Mouse (Mus musculus): ENCODE measurements around the gene Ankrd33.

The Ankrd33 gene

DNA sequence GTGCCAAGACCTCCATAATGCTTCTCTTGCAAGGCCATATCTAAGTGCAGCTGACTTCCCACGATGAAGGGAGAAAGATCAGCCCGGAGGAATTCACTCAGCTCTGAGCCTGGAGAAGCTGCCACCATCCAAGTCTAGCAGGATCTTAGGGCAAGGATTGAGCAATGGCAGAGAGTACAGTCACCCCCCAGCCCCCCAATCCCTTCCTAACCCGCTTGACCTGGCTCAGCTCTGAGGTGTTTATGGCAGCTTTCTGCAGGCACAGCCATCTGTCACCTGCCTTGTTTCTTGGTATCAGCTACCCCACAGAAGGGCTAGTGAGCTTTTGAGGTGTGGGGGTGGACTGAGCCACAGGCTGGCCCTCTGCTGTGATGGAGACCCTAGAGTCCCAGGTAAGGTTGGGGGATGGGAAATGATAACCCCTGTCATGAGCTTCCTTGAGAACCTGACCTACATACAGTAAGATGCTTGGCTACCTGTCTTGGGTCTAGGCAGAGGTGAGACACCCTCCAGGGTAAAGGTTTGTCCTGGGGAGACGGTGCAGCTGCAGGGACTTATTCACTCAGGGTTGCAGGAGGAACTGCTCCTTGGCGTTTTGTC, at the start of gene Ankrd33:
Gene Ankrd33, plus strand, starts transcription at position 245 of the 600 bp plus-strand sequence.
- no peak for DNase-seq (ENCODE audit: low spot score in 2 of 2)

DNA sequence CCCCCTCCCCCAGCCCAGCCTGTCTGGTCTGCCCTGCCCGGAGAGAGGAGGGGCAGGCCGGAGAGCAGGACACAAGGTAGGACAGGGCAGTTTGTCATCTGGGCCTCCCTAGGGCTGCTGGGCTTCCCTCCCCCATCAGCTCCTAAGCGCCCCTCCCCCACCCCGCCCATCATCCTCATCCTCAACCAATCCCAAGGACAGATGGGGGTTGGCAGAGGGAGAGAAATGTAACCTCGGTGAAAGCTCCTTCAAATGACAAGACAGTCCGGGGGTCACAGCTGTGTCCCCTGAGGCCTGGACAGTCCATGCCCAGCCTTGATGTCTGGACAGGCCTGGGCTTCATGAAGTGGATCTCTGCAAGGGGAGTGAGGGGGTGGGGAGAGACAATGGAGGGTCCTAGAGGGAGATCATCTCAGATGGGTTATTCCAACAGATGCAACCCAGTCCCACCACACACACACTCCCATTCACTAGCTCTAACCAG, 49.1 kb upstream of the Ankrd33 start:
- no peak for DNase-seq (ENCODE audit: low spot score in 2 of 2)

DNA sequence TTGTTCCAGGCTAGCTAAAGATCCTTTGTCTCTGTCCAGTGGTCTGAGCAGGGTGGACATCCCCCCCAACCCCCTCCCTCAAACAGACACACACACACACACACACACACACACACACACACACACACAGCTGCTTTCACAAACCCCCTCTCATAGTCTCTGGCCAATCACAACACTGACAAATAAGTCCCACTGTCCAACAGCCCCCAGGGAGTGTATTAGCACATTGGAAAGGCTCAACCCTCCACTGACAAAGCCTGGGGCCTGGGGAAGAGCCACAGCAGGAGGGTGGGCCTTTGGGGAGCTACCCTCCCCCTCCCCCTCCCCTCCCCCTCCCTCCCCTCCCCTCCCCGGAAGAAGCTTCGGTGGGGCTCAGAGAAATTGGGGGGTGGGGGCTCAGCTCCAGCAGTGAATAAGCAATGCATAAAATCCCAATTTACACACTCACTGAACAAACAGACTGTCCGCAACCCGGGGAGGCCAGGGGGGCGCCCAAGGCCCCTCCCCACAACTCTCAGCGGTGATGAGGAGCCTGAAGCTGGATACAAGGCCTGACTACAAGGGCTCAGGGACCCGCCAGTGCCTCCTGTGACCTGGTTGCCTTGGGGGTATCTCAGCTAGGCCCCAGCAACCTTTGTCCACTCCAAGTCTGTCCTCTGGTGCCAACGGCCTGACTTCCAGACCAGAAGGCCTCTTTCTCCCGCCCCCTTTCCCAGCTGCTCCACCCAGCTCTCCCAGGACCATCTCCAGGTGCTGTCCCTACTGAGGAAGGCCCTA, 48.4 kb upstream of the Ankrd33 start:
- DNase-seq (ENCODE audit: low spot score in 2 of 2), result no peak

DNA sequence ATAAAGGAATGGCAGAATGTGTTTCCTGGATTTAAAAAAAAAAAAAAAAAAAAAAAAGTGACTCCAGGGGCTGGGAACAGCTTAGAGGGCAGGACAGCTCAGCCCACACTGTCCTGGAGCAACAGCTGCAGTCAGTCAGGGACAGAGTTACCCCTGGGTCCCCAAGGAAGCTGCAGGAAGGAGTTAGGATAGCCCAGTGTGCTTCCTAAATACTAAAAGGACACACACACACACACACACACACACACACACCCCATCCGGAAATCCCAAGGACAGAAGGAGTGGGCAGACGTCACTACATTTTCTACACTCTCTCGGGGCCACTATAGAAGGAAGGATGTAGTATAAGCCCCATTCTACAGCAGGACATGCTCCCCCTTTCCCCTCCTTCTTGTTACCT, 47.5 kb upstream of the Ankrd33 start:
- DNase-seq (ENCODE audit: low spot score in 2 of 2), result no peak

DNA sequence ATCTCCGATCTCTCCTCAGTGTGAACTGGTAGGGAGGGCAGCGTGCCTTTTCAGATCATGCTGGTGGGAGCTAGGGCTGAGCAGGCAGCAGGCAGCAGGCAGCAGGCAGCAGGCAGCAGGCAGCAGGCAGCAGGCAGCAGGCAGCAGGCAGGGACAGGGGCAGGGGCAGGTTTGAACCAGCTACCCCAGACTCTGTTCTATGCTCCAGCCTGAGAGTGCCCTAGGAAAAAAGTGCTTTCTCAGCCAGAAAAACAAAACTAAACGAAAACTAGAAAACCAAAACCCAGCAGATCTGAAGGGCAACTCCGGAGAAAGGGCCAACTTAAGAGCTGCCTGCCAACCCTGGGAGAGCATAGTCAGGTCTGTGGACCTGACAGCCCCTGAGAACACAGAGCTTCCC, 46.9 kb upstream of the Ankrd33 start:
- no peak for DNase-seq (ENCODE audit: low spot score in 2 of 2)

DNA sequence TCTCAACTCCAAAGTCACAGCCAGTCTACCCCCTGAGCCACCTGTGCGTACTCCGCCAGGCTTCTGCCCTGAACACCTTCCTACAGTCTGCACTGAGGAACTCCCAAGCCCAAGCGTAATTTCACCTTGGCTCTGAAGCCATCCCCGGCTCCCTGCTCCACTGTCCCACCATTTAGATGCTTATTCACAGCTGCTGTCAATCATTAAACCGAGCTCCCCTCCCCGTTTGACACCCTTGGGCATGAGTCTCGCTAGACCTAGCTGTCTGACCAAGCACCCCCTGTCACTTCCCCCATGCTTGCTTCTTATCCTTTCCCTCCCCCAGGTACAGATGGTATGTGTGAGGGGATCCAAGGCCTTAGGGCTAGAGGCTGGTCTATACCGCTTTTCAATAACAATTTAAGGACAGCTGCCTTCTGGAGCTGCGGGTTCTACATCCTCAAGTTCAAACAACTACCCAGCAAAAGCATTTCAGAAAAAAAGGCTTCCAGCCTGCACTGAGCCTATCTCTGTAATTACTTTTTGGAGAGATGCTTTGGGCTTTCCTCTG, 45.8 kb upstream of the Ankrd33 start:
- DNase-seq (ENCODE audit: low spot score in 2 of 2), result no peak

DNA sequence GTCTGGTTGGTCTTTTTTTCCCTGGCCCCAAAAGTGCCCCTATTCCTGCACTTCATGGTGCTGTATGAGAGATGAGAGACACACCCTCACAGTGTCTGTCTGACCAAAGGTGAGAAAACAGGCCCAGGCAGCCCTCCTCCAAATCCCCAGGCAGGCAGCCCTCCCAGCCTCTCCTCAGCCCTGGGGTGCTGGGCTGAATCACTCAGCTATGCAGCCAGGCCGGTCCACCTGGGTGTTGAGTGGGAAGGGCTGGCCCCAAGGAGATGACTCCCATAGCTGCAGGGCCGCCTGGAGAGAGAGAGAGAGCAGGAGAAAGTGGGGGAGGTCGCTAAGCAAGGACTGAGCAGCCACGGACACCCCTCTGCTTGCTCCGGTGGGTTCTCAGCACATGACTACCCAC, 44.8 kb upstream of the Ankrd33 start:
- no peak for DNase-seq (ENCODE audit: low spot score in 2 of 2)

DNA sequence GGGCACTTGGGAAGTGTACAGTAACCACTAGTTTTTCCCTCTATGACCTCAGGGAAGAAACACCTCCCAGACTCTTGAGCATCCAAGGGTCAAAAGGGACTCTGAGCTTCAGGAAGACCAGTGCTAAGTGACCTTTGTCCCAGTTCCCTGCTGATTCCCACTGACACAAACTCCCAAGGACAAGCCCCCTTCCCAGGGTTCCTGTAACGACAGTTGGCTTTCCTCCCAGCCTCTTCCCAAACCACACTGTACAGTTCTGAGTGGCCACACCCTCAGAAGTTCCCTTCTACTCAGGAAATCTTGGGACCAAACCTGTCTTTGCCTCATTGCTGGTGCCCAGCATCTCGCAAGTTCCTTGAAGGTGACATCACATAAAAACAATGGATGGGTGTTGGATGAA, 42.8 kb upstream of the Ankrd33 start:
- no peak for DNase-seq (ENCODE audit: low spot score in 2 of 2)

DNA sequence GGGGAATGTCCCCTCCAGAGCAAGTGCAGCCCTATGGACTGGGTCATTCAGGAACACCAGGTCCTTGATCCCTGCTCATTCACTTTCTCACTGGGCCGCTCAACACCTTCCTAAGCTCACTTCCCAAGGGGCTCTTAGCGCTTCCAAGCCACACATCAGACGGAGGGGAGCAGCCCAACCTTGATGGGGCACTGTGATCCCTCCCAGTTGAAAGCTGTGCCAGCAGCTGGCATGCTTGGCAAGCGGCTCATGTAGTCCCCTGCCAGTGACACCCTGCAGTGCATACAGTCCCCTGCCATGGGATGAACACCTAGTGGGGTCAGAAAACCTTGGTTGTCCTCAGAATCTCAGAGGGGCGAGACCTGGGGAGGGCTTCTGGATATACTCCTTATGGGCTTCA, 41.5 kb upstream of the Ankrd33 start:
- no peak for DNase-seq (ENCODE audit: low spot score in 2 of 2)

DNA sequence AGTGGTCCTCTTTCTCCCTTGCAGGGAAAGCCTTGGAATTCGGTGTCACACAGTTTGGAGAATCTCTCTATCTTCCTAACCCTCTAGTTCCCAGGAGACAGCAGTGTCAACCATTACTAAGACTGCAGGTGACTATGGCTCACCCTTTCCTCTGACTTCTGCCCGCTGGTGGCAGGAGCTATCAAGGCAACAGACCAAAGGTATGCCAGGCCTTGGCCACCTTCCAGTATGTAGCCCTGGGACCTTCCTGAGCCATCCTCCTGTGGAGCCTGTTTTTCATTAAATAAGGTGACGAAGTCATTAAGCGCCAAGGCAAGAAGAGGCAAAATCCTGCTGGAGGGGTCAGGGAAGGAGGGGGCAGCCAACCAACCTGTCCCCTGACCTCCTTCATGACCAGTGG, 40.4 kb upstream of the Ankrd33 start:
- no peak for DNase-seq (ENCODE audit: low spot score in 2 of 2)

DNA sequence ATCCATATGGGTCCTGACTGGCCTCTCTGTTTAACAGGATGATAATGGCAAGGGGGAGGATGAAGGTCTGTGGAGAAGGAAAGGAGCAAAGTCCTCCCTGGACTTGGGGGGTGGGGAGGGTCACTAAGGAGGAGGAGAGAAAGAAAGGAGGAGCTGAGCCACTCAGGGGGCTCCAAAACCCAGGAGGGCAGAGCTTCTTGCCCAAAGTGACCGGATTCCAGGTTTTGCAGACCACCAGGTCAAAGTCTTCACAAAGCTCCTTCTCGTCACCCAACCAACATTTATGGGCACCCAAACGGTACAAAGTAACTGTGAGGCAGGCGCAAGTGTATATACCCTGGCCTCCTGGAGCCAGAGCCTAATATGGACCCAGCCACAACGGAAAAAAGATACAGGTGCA, 39.9 kb upstream of the Ankrd33 start:
- no peak for DNase-seq (ENCODE audit: low spot score in 2 of 2)

DNA sequence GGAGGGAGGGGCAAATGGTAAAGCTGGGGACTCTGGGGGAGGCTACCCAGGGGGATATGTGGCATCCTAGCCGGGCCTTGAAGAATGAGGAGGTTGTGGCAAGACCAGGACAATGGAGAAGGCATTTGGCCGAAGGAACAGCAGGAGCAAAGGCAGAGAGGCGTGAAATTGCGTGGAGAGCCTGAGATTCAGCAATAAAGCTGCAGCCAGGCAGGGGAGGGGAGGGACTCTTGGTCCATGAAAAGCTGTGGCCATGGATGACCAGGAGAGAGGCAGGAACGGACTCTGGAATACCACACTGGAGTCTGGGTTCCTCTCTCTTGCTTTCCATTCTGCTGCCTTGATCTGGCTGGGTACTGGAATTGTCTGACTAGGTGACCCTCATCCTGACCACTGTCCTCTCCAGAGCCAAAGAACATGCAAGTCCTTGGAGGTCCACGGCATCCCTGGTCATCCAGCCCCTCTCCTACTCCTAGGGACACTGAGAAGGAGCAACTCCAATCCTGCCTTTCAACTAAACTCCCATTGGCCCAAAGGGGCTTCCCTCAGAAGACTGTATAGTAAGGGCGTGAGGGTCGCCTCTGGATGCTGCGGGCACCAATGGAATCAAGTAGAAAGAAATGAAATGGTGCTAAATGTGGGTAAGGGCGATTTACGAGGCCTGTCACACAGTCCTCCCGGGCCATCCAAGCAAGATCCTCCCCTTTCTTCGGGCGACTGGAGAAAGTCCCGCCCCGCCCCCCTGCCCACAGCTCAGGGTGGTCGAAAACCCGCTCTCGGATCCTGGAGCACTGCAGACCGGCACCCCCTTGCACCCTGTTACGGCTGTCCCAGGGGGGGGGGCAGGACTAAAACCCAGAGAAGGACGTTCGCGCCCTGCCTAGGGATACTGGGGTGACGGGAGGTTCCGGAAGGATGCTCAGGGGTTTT, 39.2 kb upstream of the Ankrd33 start:
- DNase-seq (ENCODE audit: low spot score in 2 of 2), result no peak

DNA sequence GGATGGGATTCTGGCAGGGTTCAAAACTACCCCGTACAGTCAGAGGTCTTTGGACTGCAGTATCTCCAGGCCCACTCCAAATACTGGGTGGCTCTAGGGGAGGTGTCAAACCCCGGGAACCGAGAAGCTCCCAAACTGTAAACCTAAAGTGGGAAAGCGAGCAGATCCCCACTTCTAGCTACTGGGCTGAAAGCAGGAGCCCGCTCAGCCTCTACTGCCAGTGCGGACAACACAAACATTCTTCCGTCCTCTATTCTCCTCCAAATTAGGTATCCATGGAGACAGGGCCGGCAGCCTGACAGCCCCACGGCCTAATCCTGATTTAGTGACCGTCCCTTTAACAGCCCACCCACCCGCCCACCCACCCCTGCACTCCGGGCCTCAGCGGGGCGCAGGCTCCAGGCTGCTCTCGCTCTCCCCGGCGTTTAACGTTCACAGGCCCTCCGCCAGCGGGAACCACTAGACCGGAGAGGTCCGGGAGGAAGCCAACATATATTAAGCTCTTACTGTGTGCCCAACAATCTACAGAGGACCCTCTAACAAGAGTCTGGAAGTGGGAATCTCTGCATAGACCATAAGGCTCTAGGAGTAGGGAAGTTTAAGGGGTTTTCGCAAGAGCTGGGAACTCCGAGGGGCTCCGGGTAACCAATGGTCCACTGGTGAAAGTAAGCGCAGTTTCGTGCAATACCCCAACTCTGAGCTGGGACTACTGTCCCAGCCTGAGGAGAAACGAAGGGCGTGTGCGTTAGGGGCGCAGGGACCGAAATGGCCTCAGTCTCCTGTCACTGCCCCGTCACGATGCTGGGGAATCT, 38.3 kb upstream of the Ankrd33 start:
- DNase-seq (ENCODE audit: low spot score in 2 of 2), result no peak

DNA sequence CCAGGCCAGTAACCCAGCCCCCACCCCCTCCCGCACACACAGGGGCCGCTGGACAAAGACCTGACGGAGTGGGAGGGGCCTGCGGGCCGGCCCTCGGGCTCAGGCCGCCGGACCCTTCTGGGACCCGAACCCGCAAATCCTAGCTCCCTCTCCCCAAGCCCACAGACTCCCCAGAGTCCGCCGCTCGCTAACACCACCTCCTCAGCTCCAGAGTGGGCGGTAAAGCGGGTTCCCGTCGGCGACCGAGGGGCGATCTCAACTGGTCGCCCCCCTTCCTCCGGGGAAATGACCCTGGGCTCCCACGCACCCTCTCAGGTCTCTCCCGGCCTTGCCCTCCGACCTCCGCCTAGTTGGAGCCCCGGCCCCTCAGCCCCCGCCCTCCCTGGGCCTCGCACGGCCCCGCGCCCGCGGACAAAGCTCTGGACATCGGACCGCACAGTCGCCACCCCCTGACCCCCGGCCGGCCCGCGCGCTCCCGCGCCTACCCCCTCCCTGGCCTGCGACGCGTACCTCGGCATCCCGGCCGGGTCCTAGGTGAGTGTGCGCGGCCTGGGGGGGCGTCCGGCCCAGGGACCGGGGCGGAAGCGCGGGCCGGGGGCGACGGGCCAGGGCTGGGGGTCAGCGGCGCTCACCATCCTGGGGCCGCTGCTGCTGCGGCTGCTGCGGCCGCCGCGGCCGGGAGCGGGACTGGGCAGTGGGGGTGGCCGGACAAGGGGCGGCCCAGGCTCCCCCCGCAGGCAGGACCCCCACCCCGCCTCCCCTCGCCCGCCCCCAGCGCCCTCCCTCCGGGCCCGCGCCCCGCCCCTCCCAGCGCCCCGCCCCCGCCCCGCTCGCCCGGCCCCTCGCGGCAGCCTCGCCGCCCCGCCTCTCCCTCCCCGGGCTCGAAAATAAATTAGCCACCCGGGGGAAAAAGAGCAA, 37.5 kb upstream of the Ankrd33 start, which contains the start of gene Fignl2:
Gene Fignl2, minus strand, starts transcription at position 755 of the 918 bp plus-strand sequence.
- no peak for DNase-seq (ENCODE audit: low spot score in 2 of 2)

DNA sequence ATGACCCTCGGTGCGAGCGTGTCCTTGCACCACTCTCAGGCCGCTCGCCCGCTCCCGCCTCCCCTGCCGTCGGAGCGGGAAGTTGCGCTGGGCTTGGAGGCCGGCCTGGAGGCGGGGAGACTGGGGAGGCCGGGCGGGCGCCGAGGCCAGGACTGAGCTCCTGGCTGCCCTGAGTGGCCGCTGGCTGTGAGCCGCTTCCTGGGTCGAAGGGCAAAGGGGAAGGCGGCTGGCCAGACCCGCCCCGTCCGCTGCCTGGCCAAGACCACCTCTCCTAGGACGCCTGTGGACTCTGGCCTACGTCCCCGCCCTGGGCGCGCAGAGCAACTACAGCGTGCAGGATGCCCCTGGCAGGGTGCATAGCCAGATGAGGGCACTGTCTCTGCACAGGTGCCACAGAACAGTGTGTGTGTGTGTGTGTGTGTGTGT, 36.8 kb upstream of the Ankrd33 start:
- peak; percentile 35 to 56 for DNase-seq (ENCODE audit: low spot score in 2 of 2)

DNA sequence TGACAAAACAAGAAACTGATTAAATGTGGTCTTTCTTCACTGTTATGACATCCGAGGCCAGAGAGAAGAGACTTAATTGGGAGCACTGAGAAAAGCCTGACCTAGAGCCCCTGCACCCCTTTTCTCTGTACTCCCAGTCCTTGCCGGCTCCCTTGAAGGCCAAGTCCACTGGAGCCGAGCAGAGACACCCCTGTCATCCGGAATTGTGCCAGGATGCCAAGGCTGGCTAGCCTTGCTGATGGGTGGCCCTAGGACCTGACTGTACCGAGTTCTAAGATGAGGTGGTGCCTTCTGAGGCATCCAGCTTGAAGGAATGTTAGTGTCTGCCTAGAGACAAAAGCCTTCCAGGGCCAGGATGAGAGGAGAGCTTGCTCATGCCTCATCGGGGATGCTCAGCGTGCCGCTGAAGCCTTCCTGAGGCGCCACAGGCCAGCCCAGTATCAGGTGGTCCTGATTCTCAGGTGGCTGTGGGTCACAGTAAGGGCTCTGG, 35.5 kb upstream of the Ankrd33 start:
- no peak for DNase-seq (ENCODE audit: low spot score in 2 of 2)

DNA sequence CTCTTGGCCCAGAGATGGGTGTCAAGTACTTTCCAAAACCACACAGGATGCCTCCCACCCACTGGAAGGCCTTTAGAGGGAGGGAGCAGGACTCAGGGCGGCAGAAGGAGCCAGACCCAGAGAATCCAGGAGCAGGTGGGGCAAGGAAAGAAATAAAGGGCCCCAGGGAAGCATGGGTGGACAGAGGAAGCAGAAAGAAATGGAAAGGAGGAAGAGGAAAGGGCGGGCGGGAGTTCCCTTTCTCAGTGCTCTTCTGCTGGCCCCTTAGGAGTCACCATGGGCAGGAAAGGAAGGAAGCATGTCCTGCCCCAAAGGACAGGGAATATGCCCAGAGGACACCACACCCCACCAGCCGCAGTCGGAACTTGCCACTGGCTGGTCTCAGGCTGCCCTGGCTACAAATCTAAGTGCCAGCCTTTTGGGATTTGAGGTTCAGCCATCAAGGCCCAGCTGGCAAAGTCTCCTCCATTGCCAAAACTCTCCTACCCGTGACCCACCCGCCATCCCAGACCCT, 34.5 kb upstream of the Ankrd33 start:
- DNase-seq (ENCODE audit: low spot score in 2 of 2), result no peak

DNA sequence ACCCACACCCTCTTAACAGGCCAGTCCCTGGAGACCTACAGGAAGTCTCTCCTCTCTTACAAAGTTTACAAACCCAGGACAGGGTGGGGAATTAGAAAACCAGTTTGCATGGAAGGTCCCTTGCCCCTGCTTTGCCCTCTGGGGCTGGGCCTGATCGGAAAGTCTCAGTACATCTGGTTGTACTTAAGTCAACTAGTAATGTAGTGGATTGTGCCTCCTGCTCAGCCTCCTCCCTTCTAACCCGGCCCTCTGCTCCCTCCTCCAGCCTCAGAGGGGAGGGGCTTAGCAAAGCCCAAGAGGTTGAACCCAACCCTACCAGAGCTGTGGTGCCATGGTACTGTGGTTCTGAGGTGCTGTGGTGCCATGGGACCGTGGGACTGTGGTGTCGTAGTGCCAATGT, 33.3 kb upstream of the Ankrd33 start:
- DNase-seq (ENCODE audit: low spot score in 2 of 2), result no peak

DNA sequence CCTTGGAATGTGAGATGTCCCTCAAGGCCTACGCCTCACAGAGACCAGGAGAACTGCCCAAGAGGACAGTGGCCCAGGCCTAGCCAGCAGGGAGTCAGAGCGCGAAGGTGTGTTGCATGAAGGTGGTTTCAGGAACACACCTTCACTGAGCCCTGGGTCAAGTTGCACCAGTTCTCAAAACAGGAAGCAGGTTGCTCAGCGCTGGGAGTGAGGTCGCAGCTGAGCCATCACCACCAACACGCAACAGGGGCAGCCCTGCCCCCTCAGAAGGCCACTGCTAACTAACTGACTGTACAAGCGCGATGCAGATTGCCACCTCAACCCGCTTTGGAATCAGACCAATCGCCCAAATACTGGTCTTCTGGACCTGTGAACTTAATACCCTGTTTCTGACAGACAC, 31.1 kb upstream of the Ankrd33 start:
- no peak for DNase-seq (ENCODE audit: low spot score in 2 of 2)

DNA sequence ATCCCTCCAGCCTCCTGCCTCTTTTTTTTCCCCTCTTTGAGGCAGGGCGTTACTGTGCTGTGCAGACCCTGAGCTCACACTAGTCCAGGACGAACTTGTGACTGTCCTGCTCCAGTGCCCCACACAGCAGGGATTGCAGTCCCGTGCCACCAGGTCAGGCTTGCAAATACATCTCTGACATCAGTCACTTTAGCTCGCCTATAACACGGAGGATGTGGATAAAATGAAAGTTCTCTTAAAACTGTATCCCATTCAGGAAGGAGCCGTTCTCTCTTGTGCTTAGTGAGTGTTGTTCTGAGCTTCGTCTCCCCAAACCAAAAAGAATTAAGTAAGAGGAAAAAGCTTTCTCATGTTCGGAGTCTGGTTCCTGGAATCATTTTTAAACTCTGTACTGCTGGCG, 29.1 kb upstream of the Ankrd33 start:
- no peak for DNase-seq (ENCODE audit: low spot score in 2 of 2)

Data from left cerebral cortex, adult 9 months (tissue).